ENCODE assay signal across 15 mouse cellular contexts in the genomic region with DNA sequence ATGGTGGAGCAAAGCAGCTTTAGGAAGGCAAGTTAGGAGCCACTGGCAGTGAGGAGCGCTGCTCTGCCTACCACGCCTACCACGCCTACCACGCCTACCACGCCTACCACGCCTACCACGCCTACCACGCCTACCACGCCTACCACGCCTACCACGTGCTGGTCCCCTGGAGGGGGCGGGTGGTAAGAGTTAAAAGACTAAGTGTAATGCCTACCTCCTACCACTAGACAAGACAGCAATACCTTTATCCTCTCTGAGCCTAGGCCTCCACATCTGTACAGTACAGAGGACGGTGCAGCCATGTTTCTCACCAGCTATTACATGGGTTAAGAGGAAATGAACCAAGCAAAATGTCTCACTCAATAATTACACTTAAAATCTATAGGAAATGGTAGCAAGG. TPM values are rescaled to one million over a fixed set of nuclear protein-coding genes. Genes with fewer than 3 reads are reported as not detected.
DNase-seq lines count a peak whose midpoint lies in the region; ATAC-seq and TF ChIP-seq lines count a peak whose summit lies in the region.
"Had no signal": no experiment of that assay in that cellular context is flagged by ENCODE, and none has a peak within 500 bp of the region (broad histone marks: within the 10 kb centered on the region; RNA-seq: fewer than 3 reads in every experiment).

No protein-coding gene starts in this region.

- peaks cover 30% of the 10 kb centered on the region for H3K36me3 ChIP-seq in forebrain, embryonic 13.5 days (ENCODE audit: poor library complexity, severe bottlenecking)
- peaks cover 40% of the 10 kb centered on the region for H3K36me3 ChIP-seq in forebrain, embryonic 10.5 days (replicated peaks)
- no peaks in the 10 kb centered on the region for H3K36me3 ChIP-seq in stomach, postnatal 0 days (ENCODE audit: control insufficient read depth, insufficient read depth, low read length)
- H3K36me3 ChIP-seq in neural tube, embryonic 15.5 days, result peaks cover 7% of the 10 kb centered on the region; the same call in 1 of the 2 replicates

- no peak for TF ChIP-seq CTCF in stomach, postnatal 0 days (IDR thresholded peaks at IDR 0.05; ENCODE audit: low read depth)

- 62% methylated on average over 13 of the region's 13 CpGs for WGBS in forebrain, embryonic 13.5 days
- 49% methylated on average over 13 of the region's 13 CpGs for WGBS in forebrain, embryonic 10.5 days
- 62% methylated on average over 13 of the region's 13 CpGs for WGBS in stomach, postnatal 0 days
- WGBS in neural tube, embryonic 15.5 days, result 65% methylated on average over 13 of the region's 13 CpGs

- no peak for TF ChIP-seq EP300 in stomach, postnatal 0 days (optimal IDR thresholded peaks at IDR 0.05)

- peaks cover 46% of the 10 kb centered on the region for H3K4me1 ChIP-seq in forebrain, embryonic 13.5 days
- peaks cover 32% of the 10 kb centered on the region for H3K4me1 ChIP-seq in forebrain, embryonic 10.5 days
- H3K4me1 ChIP-seq in stomach, postnatal 0 days (replicated peaks; ENCODE audit: control insufficient read depth, insufficient read depth), result peaks cover 2% of the 10 kb centered on the region; the same call in 1 of the 2 replicates
- peaks cover 49% of the 10 kb centered on the region for H3K4me1 ChIP-seq in neural tube, embryonic 15.5 days

- no peak overlapping the region for H3K4me3 ChIP-seq in forebrain, embryonic 13.5 days
- no peak overlapping the region for H3K4me3 ChIP-seq in forebrain, embryonic 10.5 days
- no peak overlapping the region for H3K4me3 ChIP-seq in stomach, postnatal 0 days (ENCODE audit: low read depth, low read length)
- no peak overlapping the region for H3K4me3 ChIP-seq in neural tube, embryonic 15.5 days (replicated peaks)
- H3K4me3 ChIP-seq: myocyte had no signal

- no peak for ATAC-seq in forebrain, embryonic 13.5 days
- 0 out of 2 replicates have a peak, but pooled peaks have one; percentile 47 for ATAC-seq in stomach, postnatal 0 days (ENCODE audit: low FRiP score, low TSS enrichment)
- ATAC-seq in neural tube, embryonic 15.5 days (ENCODE audit: low FRiP score), result no peak

- no peak overlapping the region for H3K9ac ChIP-seq in forebrain, embryonic 13.5 days
- no peak overlapping the region for H3K9ac ChIP-seq in stomach, postnatal 0 days (ENCODE audit: low read length)
- no peak overlapping the region for H3K9ac ChIP-seq in neural tube, embryonic 15.5 days (replicated peaks)
- H3K9ac ChIP-seq: lung, embryonic 14.5 days had no signal

- no peaks in the 10 kb centered on the region for H3K27me3 ChIP-seq in forebrain, embryonic 13.5 days
- H3K27me3 ChIP-seq in forebrain, embryonic 10.5 days (ENCODE audit: poor library complexity, severe bottlenecking), result peaks cover 23% of the 10 kb centered on the region
- H3K27me3 ChIP-seq in stomach, postnatal 0 days (ENCODE audit: control insufficient read depth, insufficient read depth, low read length), result no peaks in the 10 kb centered on the region
- H3K27me3 ChIP-seq in neural tube, embryonic 15.5 days (replicated peaks), result no peaks in the 10 kb centered on the region

- H3K9me3 ChIP-seq in forebrain, embryonic 13.5 days (replicated peaks), result no peaks in the 10 kb centered on the region
- H3K9me3 ChIP-seq in forebrain, embryonic 10.5 days, result no peaks in the 10 kb centered on the region
- H3K9me3 ChIP-seq in stomach, postnatal 0 days (ENCODE audit: control insufficient read depth, low read length), result no peaks in the 10 kb centered on the region
- no peaks in the 10 kb centered on the region for H3K9me3 ChIP-seq in neural tube, embryonic 15.5 days (replicated peaks)

- H3K4me2 ChIP-seq in forebrain, embryonic 13.5 days, result peak overlapping the region; percentile 75; the same call in 1 of the 2 replicates
- no peak overlapping the region for H3K4me2 ChIP-seq in stomach, postnatal 0 days (replicated peaks; ENCODE audit: low read depth)
- no peak overlapping the region for H3K4me2 ChIP-seq in neural tube, embryonic 15.5 days
- H3K4me2 ChIP-seq: lung, embryonic 14.5 days had no signal

- H3K27ac ChIP-seq in forebrain, embryonic 13.5 days, result no peak overlapping the region
- no peak overlapping the region for H3K27ac ChIP-seq in forebrain, embryonic 10.5 days
- no peak overlapping the region for H3K27ac ChIP-seq in stomach, postnatal 0 days (replicated peaks)
- no peak overlapping the region for H3K27ac ChIP-seq in neural tube, embryonic 15.5 days (replicated peaks)

- DNase-seq in forebrain, embryonic 10.5 days (ENCODE audit: extremely low spot score, low spot score), result no peak
- peak; percentile 17 for DNase-seq in testis, postnatal 14 days (ENCODE audit: low spot score)
- no peak for DNase-seq in testis, postnatal 10 days (ENCODE audit: low spot score)
- peak; percentile 10 for DNase-seq in liver
- no peak for DNase-seq in stomach, postnatal 0 days (ENCODE audit: low spot score)
- no peak for DNase-seq in cerebellum, postnatal 10 days
- DNase-seq: adrenal gland, adult 8-10 months; cerebellum, postnatal 25 days; kidney, postnatal 10 days; layer of hippocampus, adult 9-11 months; lung, embryonic 14.5 days; right cerebral cortex, postnatal 4 days had no signal

RNA-seq across cellular contexts. Expression of gene Dclk2, which starts 5.4 kb away (rescaled TPM):
- 81.1 and 87.2 TPM in 2 replicates for polyA plus RNA-seq in forebrain, embryonic 13.5 days (2015; fragmentation: Nextera tagmentation; extraction: Ambion mirVana)
- 18.2 and 22.7 TPM in 2 replicates for polyA plus RNA-seq in forebrain, embryonic 10.5 days (2016; fragmentation: Nextera tagmentation; extraction: Ambion mirVana)
- 2.0 and 2.3 TPM in 2 replicates for polyA plus RNA-seq in stomach, postnatal 0 days (2015; fragmentation: Nextera tagmentation; extraction: Ambion mirVana)
- polyA plus RNA-seq in neural tube, embryonic 15.5 days (2015; fragmentation: Nextera tagmentation; extraction: Ambion mirVana), result 61.8 and 73.4 TPM in 2 replicates

Comparison
In these comparisons a context has a peak if more than half of its experiments do, and no peak if none do; other contexts are left out.
1. DNase-seq: peak in testis, postnatal 14 days (single experiment) and liver (single experiment); none in forebrain, embryonic 10.5 days (single experiment), testis, postnatal 10 days (single experiment), stomach, postnatal 0 days (single experiment) and cerebellum, postnatal 10 days (0 of 2).